Mouse (Mus musculus): ENCODE data around the gene Fzd4.
A peak's percentile ranks its signal among the peaks of the same experiment; 100 is the strongest.

The Fzd4 gene

GRCm38 (mm10) chr7:89428804-89429203, 24.6 kb downstream of the Fzd4 start:
- no peak for DNase-seq

GRCm38 (mm10) chr7:89429326-89429725, 25.2 kb downstream of the Fzd4 start:
- DNase-seq: no peak

- no peak for DNase-seq
These were observed 27.0 kb downstream of the Fzd4 start for GRCm38 (mm10) chr7:89431185-89431584.

GRCm38 (mm10) chr7:89433193-89433892, 29.2 kb downstream of the Fzd4 start:
- DNase-seq: peak; percentile 15

- DNase-seq: no peak
These were observed 29.9 kb downstream of the Fzd4 start for GRCm38 (mm10) chr7:89433893-89434616.

- no peak for DNase-seq
These were observed 32.2 kb downstream of the Fzd4 start for GRCm38 (mm10) chr7:89436404-89436803.

GRCm38 (mm10) chr7:89437589-89437988, 33.4 kb downstream of the Fzd4 start:
- peak; percentile 29 for DNase-seq

GRCm38 (mm10) chr7:89441291-89441690, 37.1 kb downstream of the Fzd4 start:
- DNase-seq: no peak

- DNase-seq: no peak
These were observed 38.1 kb downstream of the Fzd4 start for GRCm38 (mm10) chr7:89442242-89442641.

- DNase-seq: no peak
These were observed 41.0 kb downstream of the Fzd4 start for GRCm38 (mm10) chr7:89445137-89445536.

GRCm38 (mm10) chr7:89450312-89450711, 46.2 kb downstream of the Fzd4 start:
- DNase-seq: no peak

- DNase-seq: no peak
These were observed 52.4 kb downstream of the Fzd4 start for GRCm38 (mm10) chr7:89456380-89457076.

GRCm38 (mm10) chr7:89459691-89460090, 55.5 kb downstream of the Fzd4 start:
- no peak for DNase-seq

GRCm38 (mm10) chr7:89460911-89461310, 56.8 kb downstream of the Fzd4 start:
- no peak for DNase-seq

- DNase-seq: no peak
These were observed 57.2 kb downstream of the Fzd4 start for GRCm38 (mm10) chr7:89461351-89461750.

Measured in layer of hippocampus, adult 9-11 months (tissue).